Mouse (Mus musculus) brown adipose tissue, adult 24 weeks (tissue): ENCODE data around the gene Gm3047. TPM values are rescaled to one million over a fixed set of nuclear protein-coding genes. Genes with fewer than 3 reads are reported as not detected.
"Not testable (repeated sequence)": the region's sequence is repeated elsewhere in the genome, so short reads cannot be mapped to it uniquely, and the experiment has no call there.

Source experiments
- H3K27ac ChIP-seq: fragments of 200-500 bp; replicated peaks from 2 replicates; pipeline ENCODE4 v1.5.1; 2012; ENCODE audit warnings: low read depth, mild to moderate bottlenecking, low read length
- H3K4me1 ChIP-seq: fragments of 200-500 bp; 2 replicates; pipeline ENCODE4 v1.6.1; 2012; ENCODE audit warnings: low read length, mixed read lengths; ENCODE audit not compliant: control insufficient read depth, insufficient read depth, insufficient read length
- H3K4me3 ChIP-seq: fragments of 200-500 bp; 2 replicates; pipeline ENCODE4 v1.5.1; 2012; ENCODE audit warnings: low read depth, mild to moderate bottlenecking, low read length, moderate library complexity; ENCODE audit not compliant: insufficient read depth
- polyA plus RNA-seq: library from polyadenylated mRNA; stranded (reverse); fragments of >200 nt; gene quantifications from 2 replicates; pipeline ENCODE4 v1.2.4, GENCODE M21; 2012; ENCODE audit not compliant: missing spikeins, insufficient read depth, insufficient read length

Gene Gm3047
- not detected in 2 replicates for polyA plus RNA-seq

GRCm38 (mm10) chr14:4555105-4555504 lies at the start of gene Gm3047:
Gm3047 (plus strand) TSS chr14:4555405.
- not testable (repeated sequence) for H3K27ac ChIP-seq, H3K4me1 ChIP-seq, H3K4me3 ChIP-seq

Other genes with a start within 250 kb of the Gm3047 start
- not detected in 2 replicates for gene Gm3149, start 238.1 kb upstream of the Gm3047 start, polyA plus RNA-seq
- gene 2610042L04Rik, start 220.6 kb upstream of the Gm3047 start, polyA plus RNA-seq: not detected in 2 replicates
- gene Gm3159, start 157.9 kb upstream of the Gm3047 start, polyA plus RNA-seq: not detected in 2 replicates
- not detected in 2 replicates for gene Gm3164, start 140.0 kb upstream of the Gm3047 start, polyA plus RNA-seq
- gene Gm3173, start 124.4 kb upstream of the Gm3047 start, polyA plus RNA-seq: not detected in 2 replicates
- gene Gm3182, start 73.7 kb upstream of the Gm3047 start, polyA plus RNA-seq: not detected in 2 replicates
- gene Gm8159, start 76.9 kb downstream of the Gm3047 start, polyA plus RNA-seq: not detected in 2 replicates
- not detected in 2 replicates for gene Gm3239, start 108.8 kb downstream of the Gm3047 start, polyA plus RNA-seq
- not detected in 2 replicates for gene Gm7876, start 153.8 kb downstream of the Gm3047 start, polyA plus RNA-seq
- gene Gm3252, start 171.4 kb downstream of the Gm3047 start, polyA plus RNA-seq: not detected in 2 replicates
- gene Gm9602, start 220.9 kb downstream of the Gm3047 start, polyA plus RNA-seq: not detected in 2 replicates